Mouse (Mus musculus): ENCODE data around the gene Gorasp2.

DNA sequence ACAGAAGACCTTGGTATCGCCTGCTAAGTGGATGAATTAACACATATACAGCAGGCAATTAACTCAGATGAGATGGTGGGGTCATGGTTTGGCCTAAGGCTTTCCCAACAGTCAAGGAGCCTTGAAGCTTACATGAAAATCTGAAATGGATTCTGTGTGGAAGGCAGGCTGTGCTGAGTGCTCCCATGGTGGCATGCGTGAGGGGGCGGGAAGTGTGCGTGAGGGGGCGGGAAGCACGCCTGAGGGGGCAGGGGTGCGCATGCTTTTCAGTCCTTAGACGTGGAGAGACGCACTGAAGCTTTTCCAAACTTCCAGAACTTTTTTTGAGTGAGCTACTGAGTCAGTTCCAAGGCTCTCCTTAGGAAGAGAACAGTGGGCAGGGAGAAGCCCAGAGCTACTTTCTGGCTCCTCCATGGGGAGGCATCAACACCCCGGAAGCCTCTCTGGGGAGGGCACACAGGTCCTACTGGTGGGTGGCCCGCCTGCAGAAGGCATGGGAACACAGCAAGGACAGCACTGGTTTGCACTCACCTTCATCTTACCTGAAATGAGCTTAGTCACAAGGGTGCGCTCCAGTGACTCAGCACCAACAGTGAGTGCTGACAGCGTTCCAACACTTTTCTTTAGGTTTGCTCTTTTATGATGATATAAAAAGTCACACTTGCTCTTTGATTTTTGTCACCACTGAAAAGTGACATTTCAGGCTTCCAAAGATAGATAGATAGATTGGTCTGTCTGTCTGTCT is 47.8 kb downstream of the Gorasp2 start:
- TF ChIP-seq CTCF (IDR thresholded peaks at IDR 0.05) (no peak), EP300 (IDR thresholded peaks at IDR 0.05) (no peak)

Measured in lung, postnatal 0 days (tissue).